Mouse (Mus musculus): ENCODE results near the gene Rab23. TPM values are rescaled to one million over a fixed set of nuclear protein-coding genes. Genes with fewer than 3 reads are reported as not detected.

The Rab23 gene
- polyA plus RNA-seq (2015; fragmentation: Nextera tagmentation; extraction: Ambion mirVana), result 29.7 and 31.2 TPM in 2 replicates

DNA sequence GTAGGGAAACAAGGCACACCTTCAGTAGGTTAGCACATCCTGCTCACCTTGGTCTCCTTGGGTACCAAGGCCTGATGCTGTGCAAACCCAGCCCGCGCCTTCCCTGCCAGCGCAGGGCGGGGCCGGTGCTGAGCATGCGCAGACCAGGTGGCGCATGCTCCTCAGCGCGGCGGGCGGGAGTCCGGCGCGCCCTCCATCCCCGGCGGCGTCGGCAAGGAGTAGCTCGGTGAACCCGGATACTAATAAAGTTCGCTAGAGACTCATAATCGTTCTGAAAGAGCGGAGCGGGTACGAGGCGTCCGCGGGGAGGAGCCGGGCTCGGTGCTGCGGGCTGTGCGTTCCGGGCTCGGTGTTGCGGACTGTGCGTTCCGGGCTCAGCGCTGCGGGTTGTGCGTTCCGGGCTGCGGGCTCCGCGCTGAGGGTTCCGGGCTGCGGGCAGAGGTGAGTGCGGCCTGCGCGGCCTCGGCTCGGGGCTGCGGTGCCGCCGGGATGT is at the start of gene Rab23:
TSS of gene Rab23 (plus strand) at position 155 of the 493 bp plus-strand sequence.
- Histone ChIP-seq H3K36me3 (peaks cover 16% of the 10 kb centered on the region), H3K4me3 (peak within 1 kb of the TSS; percentile 95), H3K4me1 (replicated peaks) (peaks cover 16% of the 10 kb centered on the region), H3K9me3 (no peaks in the 10 kb centered on the region), H3K27me3 (no peaks in the 10 kb centered on the region), H3K9ac (peak within 1 kb of the TSS; percentile 92), H3K4me2 (peak within 1 kb of the TSS; percentile 57), H3K27ac (replicated peaks) (peak within 1 kb of the TSS; percentile 94)
- WGBS, result under 1% methylated on average over 51 of the region's 54 CpGs
- peak; percentile 98 for ATAC-seq (ENCODE audit: low FRiP score, low read depth)

DNA sequence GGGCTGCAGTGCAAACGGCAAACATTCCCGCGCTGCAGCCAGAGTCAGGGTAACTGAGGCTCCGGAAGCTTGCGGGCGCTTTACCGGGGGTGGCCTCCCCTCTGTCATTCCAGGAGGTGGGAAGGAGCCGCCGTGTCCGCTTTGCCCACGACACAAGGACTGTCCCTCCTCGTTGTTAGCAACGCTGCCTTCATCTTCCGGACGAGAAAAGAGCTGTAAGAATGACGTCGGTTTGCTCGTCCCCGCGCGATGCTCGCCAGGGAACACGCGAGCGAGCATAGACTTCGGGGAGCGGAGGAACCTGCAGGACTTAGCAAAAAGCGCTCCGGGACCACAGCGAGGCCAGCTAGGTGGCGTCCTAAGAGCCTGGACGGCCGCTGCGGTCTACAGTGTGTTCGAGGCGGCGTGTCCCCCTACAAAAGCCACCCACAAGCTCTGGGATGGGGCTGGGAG is 49.5 kb upstream of the Rab23 start:
- WGBS, result under 1% methylated on average over 37 of the region's 37 CpGs

DNA sequence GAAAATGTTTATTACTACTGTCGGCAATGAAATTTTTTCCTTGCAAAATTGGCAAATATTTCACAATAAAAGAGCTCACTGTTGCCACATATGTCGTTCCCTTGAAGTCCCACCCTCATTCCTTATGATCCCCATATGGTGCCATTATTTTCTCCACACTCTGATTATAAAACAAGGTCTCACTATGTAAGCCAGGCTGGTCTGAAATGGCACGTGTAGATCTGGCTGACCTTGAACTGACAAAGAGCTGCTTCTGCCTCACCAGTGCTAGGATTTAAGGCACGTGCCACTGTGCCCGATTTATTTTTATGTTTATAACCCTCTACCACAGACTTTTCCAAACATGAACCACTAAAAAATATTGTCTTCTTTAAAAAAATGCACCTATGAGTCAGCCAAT is 48.2 kb upstream of the Rab23 start:
- H3K27me3 ChIP-seq, result no peaks in the 10 kb centered on the region
- no peak overlapping the region for H3K27ac ChIP-seq (replicated peaks)
- no peak for ATAC-seq (ENCODE audit: low FRiP score, low read depth)
- peaks cover 5% of the 10 kb centered on the region; the same call in 1 of the 2 replicates for H3K36me3 ChIP-seq
- 75% methylated on average over 5 of the region's 5 CpGs for WGBS
- no peak overlapping the region for H3K4me3 ChIP-seq
- no peaks in the 10 kb centered on the region for H3K9me3 ChIP-seq
- H3K4me2 ChIP-seq, result no peak overlapping the region
- peaks cover 12% of the 10 kb centered on the region for H3K4me1 ChIP-seq (replicated peaks)
- H3K9ac ChIP-seq, result no peak overlapping the region

More for the DNA sequence above, 49.5 kb upstream of the Rab23 start:
- Histone ChIP-seq H3K27me3 (no peaks in the 10 kb centered on the region), H3K9me3 (no peaks in the 10 kb centered on the region), H3K36me3 (peaks cover 8% of the 10 kb centered on the region; the same call in 1 of the 2 replicates), H3K9ac (peak overlapping the region; percentile 81), H3K4me3 (peak overlapping the region; percentile 57), H3K27ac (replicated peaks) (peak overlapping the region; percentile 96), H3K4me2 (peak overlapping the region; percentile 84), H3K4me1 (replicated peaks) (peaks cover 12% of the 10 kb centered on the region)
- peak; percentile 75 for ATAC-seq (ENCODE audit: low FRiP score, low read depth)

DNA sequence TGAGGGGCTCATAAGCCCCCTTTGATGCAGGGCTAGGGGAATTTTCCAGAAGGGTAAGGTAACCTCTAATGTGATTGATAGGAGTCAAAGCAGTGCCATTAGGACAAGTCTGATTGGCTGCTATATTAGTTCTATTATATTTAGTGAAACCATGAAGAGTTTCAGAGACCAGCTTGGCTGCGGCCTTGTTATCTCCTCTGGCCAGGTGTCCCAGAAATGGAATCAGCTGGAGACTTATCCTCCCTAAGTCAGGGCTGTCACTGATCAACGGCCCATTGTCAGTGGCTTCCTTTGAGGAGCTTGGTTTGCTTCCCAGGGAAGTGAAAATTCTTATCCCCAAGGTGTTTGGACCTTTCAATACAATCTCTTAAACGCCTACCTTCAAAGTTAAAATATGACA is 47.6 kb upstream of the Rab23 start:
- Histone ChIP-seq H3K36me3 (no peaks in the 10 kb centered on the region), H3K4me3 (no peak overlapping the region), H3K4me1 (replicated peaks) (peaks cover 12% of the 10 kb centered on the region), H3K27me3 (no peaks in the 10 kb centered on the region), H3K9me3 (no peaks in the 10 kb centered on the region), H3K9ac (no peak overlapping the region), H3K4me2 (no peak overlapping the region), H3K27ac (replicated peaks) (no peak overlapping the region)
- WGBS, result 71% methylated on average over 3 of the region's 3 CpGs
- ATAC-seq (ENCODE audit: low FRiP score, low read depth), result no peak

DNA sequence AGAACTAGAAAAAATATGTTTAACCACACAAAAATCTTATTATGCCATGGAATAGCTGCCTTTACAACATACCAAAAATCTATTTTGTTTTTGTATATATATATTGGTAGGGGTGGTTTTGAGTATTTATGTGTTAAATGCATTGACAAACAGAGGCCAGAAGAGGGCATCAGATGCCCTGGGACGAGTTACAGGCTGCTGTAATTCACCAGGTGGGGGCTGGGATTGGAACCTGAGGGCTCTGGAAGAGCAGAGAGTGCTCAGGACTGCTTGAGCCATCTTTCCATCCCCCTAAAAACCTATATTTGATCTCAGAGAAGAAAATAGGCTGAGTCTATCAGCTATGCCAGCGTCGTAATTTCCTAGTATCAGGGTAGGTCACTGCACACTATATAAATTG is 47.2 kb upstream of the Rab23 start:
- Histone ChIP-seq H3K4me1 (replicated peaks) (peaks cover 12% of the 10 kb centered on the region), H3K27ac (replicated peaks) (no peak overlapping the region), H3K36me3 (no peaks in the 10 kb centered on the region), H3K9ac (no peak overlapping the region), H3K4me3 (no peak overlapping the region), H3K9me3 (no peaks in the 10 kb centered on the region), H3K27me3 (no peaks in the 10 kb centered on the region), H3K4me2 (no peak overlapping the region)
- WGBS, result 13% methylated on average over 3 of the region's 3 CpGs
- no peak for ATAC-seq (ENCODE audit: low FRiP score, low read depth)

DNA sequence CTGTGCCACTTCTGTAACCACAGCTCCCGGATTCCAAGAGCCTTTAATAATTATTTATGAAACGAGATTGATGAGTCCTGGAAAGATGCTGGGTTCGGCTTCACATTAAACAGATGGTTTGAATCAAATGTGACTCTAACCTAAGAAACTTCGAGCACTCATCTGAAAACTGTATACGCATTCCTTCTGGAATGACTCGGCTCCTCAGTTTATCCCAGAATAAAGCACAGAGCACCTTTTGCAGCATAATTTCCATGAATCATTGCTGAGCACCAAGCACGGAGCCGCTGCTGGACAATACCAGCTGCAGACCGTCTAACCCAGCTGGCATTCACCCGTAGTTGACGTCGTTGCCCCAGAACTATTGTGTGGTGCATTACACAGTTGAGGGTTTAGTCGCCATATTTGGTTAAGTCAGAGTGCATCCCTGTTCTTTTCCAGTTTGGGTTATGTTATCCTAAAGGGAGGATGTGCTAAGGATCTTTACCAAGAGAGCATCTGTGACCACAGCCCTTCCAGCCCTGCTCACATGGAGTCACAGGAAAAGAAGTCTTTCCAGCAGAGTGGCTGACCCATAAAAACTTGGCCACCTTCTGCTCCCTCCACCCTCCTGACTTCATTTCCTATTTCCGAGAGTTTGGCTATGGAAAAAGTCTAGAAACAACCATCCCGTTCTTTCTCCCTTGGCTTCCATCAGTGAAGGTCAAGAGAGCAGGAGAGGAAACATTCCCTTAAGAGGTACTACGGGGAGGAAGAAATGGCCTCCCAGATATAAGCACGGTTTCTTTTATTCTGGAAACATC is 46.3 kb upstream of the Rab23 start:
- Histone ChIP-seq H3K9ac (no peak overlapping the region), H3K9me3 (no peaks in the 10 kb centered on the region), H3K27ac (replicated peaks) (no peak overlapping the region), H3K27me3 (no peaks in the 10 kb centered on the region), H3K4me2 (no peak overlapping the region), H3K36me3 (no peaks in the 10 kb centered on the region), H3K4me3 (no peak overlapping the region), H3K4me1 (replicated peaks) (peaks cover 9% of the 10 kb centered on the region)
- ATAC-seq (ENCODE audit: low FRiP score, low read depth), result no peak
- WGBS, result 81% methylated on average over 17 of the region's 17 CpGs

DNA sequence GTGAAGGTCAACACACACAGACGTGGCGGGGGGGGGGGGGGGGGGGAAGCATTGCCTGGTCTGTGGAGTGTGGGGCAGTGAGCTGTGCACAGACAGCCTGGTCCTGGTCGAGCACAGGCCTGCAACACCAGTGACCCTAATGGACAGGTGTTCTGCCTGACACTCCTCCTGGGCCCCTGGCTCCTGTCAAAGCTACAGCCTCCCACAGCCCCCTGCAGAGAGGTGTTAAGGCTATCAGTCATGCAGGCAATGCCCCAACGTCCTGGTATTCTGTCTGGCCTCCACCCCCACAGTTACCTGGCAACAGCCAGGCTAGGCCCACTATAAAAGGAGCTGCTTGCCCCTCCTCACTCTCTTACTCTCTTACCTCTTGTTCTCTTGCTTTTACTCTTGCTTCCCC is 39.3 kb upstream of the Rab23 start:
- WGBS, result 31% methylated on average over 3 of the region's 4 CpGs
- Histone ChIP-seq H3K27me3 (no peaks in the 10 kb centered on the region), H3K4me2 (no peak overlapping the region), H3K9me3 (no peaks in the 10 kb centered on the region), H3K4me3 (no peak overlapping the region), H3K9ac (no peak overlapping the region), H3K36me3 (no peaks in the 10 kb centered on the region), H3K4me1 (replicated peaks) (no peaks in the 10 kb centered on the region), H3K27ac (replicated peaks) (no peak overlapping the region)
- ATAC-seq (ENCODE audit: low FRiP score, low read depth), result 0 out of 2 replicates have a peak, but pooled peaks have one; percentile 45

DNA sequence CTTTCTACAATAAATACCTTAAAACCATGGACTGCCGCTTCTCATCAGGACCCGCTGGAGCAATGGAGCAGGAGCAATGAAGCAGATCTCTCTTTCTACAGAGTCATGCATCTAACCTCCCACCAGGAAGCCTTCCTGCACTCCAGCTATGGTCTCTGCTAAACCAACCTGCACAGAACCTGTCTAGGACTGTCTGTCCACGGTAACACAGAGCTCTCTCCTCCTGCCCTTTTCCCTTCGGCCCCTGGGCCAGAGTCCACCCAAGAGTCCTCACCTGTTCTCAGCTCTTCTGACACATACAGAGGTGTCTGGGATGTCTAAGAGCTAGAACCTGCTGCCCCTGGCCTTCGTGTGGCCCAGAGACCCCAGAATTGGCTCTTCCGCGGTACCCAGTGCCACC is 38.8 kb upstream of the Rab23 start:
- no peaks in the 10 kb centered on the region for H3K4me1 ChIP-seq (replicated peaks)
- H3K27me3 ChIP-seq, result no peaks in the 10 kb centered on the region
- no peak overlapping the region for H3K9ac ChIP-seq
- ATAC-seq (ENCODE audit: low FRiP score, low read depth), result no peak
- no peaks in the 10 kb centered on the region for H3K9me3 ChIP-seq
- no peak overlapping the region for H3K27ac ChIP-seq (replicated peaks)
- 88% methylated on average over 7 of the region's 7 CpGs for WGBS
- H3K4me3 ChIP-seq, result no peak overlapping the region
- H3K4me2 ChIP-seq, result no peak overlapping the region
- H3K36me3 ChIP-seq, result no peaks in the 10 kb centered on the region

DNA sequence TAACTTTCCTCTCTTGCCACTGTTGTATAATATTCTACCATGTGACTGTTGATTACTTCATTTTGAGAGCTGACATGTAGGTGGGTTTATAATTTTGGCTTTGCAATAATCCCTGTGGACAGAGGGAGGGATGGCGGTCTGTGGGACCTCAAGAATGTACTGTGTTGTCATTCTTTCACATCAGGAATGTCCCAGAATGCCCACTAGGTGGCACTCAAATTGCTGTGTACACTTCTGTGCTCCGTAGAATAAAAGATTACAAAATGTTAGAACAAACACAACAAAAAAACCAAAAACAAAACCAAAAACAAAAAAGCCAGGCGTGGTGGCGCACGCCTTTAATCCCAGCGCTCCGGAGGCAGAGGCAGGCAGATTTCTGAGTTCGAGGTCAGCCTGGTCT is 35.2 kb upstream of the Rab23 start:
- 74% methylated on average over 8 of the region's 8 CpGs for WGBS

DNA sequence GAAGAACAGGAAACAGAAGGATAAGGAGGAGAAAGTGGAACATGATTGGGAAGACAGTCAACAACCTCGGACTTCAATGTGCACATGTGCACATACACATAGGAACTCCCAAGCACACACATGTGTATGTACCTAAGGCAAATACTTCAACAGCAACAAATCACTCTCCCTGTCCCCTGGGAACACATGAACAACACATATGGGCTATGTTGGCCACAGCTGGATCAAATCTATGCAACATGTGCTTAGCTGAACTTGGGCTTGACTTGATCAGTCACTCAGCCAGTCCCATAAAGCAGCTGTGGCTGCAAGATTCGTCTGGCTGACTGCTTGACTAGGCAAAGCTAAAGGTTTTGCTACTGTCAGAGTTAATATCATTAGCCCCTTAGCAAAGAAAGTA is 30.9 kb upstream of the Rab23 start:
- ATAC-seq (ENCODE audit: low FRiP score, low read depth), result no peak
- H3K4me2 ChIP-seq, result no peak overlapping the region
- no peak overlapping the region for H3K9ac ChIP-seq
- H3K9me3 ChIP-seq, result no peaks in the 10 kb centered on the region
- H3K27ac ChIP-seq (replicated peaks), result no peak overlapping the region
- H3K4me1 ChIP-seq (replicated peaks), result no peaks in the 10 kb centered on the region
- H3K36me3 ChIP-seq, result no peaks in the 10 kb centered on the region
- H3K27me3 ChIP-seq, result no peaks in the 10 kb centered on the region
- no peak overlapping the region for H3K4me3 ChIP-seq
- 70% methylated on average over 2 of the region's 2 CpGs for WGBS

More for the DNA sequence above, 35.2 kb upstream of the Rab23 start:
- Histone ChIP-seq H3K27me3 (no peaks in the 10 kb centered on the region), H3K27ac (replicated peaks) (no peak overlapping the region), H3K4me1 (replicated peaks) (no peaks in the 10 kb centered on the region), H3K9ac (no peak overlapping the region), H3K4me3 (no peak overlapping the region), H3K36me3 (no peaks in the 10 kb centered on the region), H3K4me2 (no peak overlapping the region), H3K9me3 (no peaks in the 10 kb centered on the region)
- ATAC-seq (ENCODE audit: low FRiP score, low read depth), result no peak

DNA sequence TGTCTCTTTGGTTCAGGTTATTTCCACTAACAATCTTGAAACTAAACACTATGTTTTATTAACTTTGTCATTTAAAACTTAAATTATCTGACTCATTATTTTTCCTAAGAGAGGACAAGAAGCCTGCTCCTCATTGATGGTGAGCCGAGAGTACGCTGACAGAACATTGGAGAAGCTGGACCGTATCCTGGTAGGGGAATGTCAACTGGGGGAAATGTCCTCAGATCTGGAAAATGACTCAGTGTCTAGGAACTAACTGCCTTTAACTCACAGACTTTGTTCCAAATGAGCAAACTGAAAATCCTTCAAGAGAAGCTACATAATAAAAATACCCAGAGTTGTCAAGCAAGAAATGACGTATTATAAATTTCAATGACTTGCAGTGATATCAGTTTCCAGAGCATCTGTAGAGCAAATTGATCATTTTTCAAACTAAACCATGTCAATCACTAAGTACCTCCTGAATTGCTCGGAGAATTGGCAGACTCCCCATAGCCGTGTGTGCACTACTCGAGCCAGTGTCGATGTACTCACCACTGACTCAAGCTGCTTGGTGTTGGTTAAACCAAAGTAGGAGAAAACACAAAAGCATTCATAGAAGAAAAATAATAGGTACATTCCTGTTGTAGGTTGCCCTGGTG is 30.1 kb upstream of the Rab23 start:
- no peaks in the 10 kb centered on the region for H3K36me3 ChIP-seq
- no peaks in the 10 kb centered on the region for H3K27me3 ChIP-seq
- ATAC-seq (ENCODE audit: low FRiP score, low read depth), result no peak
- no peak overlapping the region for H3K4me2 ChIP-seq
- H3K4me3 ChIP-seq, result no peak overlapping the region
- WGBS, result 90% methylated on average over 8 of the region's 8 CpGs
- H3K4me1 ChIP-seq (replicated peaks), result no peaks in the 10 kb centered on the region
- H3K9me3 ChIP-seq, result no peaks in the 10 kb centered on the region
- no peak overlapping the region for H3K9ac ChIP-seq
- no peak overlapping the region for H3K27ac ChIP-seq (replicated peaks)

DNA sequence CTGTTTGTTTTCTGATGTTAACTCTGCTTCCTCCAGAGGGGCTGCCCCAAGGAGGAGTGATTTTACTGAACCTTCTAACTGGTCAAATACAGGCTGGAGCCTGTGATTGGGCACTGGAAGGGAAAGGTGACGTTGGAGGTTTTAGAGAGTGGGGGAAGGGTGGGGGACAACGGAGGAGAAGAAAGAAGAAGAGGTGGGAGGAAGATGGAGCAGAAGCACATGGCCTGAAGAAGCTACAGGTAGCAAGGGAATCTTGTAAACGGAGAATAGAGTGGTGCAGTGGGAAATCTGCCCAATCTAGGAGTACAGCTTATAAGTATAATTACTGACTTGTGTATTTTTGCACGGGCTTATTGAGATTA is 29.6 kb upstream of the Rab23 start:
- no peak for ATAC-seq (ENCODE audit: low FRiP score, low read depth)
- Histone ChIP-seq H3K9me3 (no peaks in the 10 kb centered on the region), H3K36me3 (no peaks in the 10 kb centered on the region), H3K27ac (replicated peaks) (no peak overlapping the region), H3K4me2 (no peak overlapping the region), H3K4me1 (replicated peaks) (no peaks in the 10 kb centered on the region), H3K4me3 (no peak overlapping the region), H3K27me3 (no peaks in the 10 kb centered on the region), H3K9ac (no peak overlapping the region)
- 44% methylated on average over 4 of the region's 4 CpGs for WGBS
